Mouse (Mus musculus): ENCODE data around the gene Plcb1. TPM values are rescaled to one million over a fixed set of nuclear protein-coding genes. Genes with fewer than 3 reads are reported as not detected.
A peak's percentile ranks its signal among the peaks of the same experiment; 100 is the strongest.

The Plcb1 gene
- polyA plus RNA-seq, 1 experiment from 2014 or later: 7.7 TPM

GRCm38 (mm10) chr2:135018275-135018674 lies 232.4 kb downstream of the Plcb1 start:
- Histone ChIP-seq H3K4me1 (replicated peaks; ENCODE audit: control insufficient read depth, insufficient read depth, low read length) (no peaks in the 10 kb centered on the region), H3K27me3 (replicated peaks; ENCODE audit: control insufficient read depth, insufficient read depth, low read length) (no peaks in the 10 kb centered on the region), H3K9ac (ENCODE audit: low read depth, low read length) (no peak overlapping the region), H3K4me2 (replicated peaks; ENCODE audit: low read depth) (no peak overlapping the region), H3K4me3 (ENCODE audit: low read depth, low read length) (no peak overlapping the region), H3K36me3 (ENCODE audit: control insufficient read depth, insufficient read depth) (no peaks in the 10 kb centered on the region), H3K9me3 (ENCODE audit: control insufficient read depth) (no peaks in the 10 kb centered on the region), H3K27ac (ENCODE audit: low read depth, low read length) (no peak overlapping the region)
- ATAC-seq: no peak
- TF ChIP-seq CTCF (IDR thresholded peaks at IDR 0.05; ENCODE audit: low read depth): no peak
- 74% methylated on average over 1 of the region's 1 CpGs for WGBS

GRCm38 (mm10) chr2:135018708-135019107 lies 232.8 kb downstream of the Plcb1 start:
- Histone ChIP-seq H3K27ac (ENCODE audit: low read depth, low read length) (no peak overlapping the region), H3K4me1 (replicated peaks; ENCODE audit: control insufficient read depth, insufficient read depth, low read length) (no peaks in the 10 kb centered on the region), H3K36me3 (ENCODE audit: control insufficient read depth, insufficient read depth) (no peaks in the 10 kb centered on the region), H3K27me3 (replicated peaks; ENCODE audit: control insufficient read depth, insufficient read depth, low read length) (no peaks in the 10 kb centered on the region), H3K9me3 (ENCODE audit: control insufficient read depth) (no peaks in the 10 kb centered on the region), H3K4me3 (ENCODE audit: low read depth, low read length) (no peak overlapping the region), H3K9ac (ENCODE audit: low read depth, low read length) (no peak overlapping the region), H3K4me2 (replicated peaks; ENCODE audit: low read depth) (no peak overlapping the region)
- no peak for ATAC-seq
- 85% methylated on average over 2 of the region's 2 CpGs for WGBS
- no peak for TF ChIP-seq CTCF (IDR thresholded peaks at IDR 0.05; ENCODE audit: low read depth)

GRCm38 (mm10) chr2:135019588-135019987 lies 233.7 kb downstream of the Plcb1 start:
- H3K27me3 ChIP-seq (replicated peaks; ENCODE audit: control insufficient read depth, insufficient read depth, low read length): no peaks in the 10 kb centered on the region
- H3K36me3 ChIP-seq (ENCODE audit: control insufficient read depth, insufficient read depth): no peaks in the 10 kb centered on the region
- H3K9ac ChIP-seq (ENCODE audit: low read depth, low read length): no peak overlapping the region
- no peak for TF ChIP-seq CTCF (IDR thresholded peaks at IDR 0.05; ENCODE audit: low read depth)
- WGBS: 77% methylated on average over 1 of the region's 1 CpGs
- no peaks in the 10 kb centered on the region for H3K4me1 ChIP-seq (replicated peaks; ENCODE audit: control insufficient read depth, insufficient read depth, low read length)
- H3K27ac ChIP-seq (ENCODE audit: low read depth, low read length): no peak overlapping the region
- H3K4me2 ChIP-seq (replicated peaks; ENCODE audit: low read depth): no peak overlapping the region
- no peaks in the 10 kb centered on the region for H3K9me3 ChIP-seq (ENCODE audit: control insufficient read depth)
- H3K4me3 ChIP-seq (ENCODE audit: low read depth, low read length): no peak overlapping the region
- no peak for ATAC-seq

- whole genome bisulfite sequencing: 31% methylated on average over 5 of the region's 5 CpGs
- H3K4me2 ChIP-seq (replicated peaks; ENCODE audit: low read depth): no peak overlapping the region
These were observed 243.4 kb downstream of the Plcb1 start for GRCm38 (mm10) chr2:135029288-135029687.

DNA sequence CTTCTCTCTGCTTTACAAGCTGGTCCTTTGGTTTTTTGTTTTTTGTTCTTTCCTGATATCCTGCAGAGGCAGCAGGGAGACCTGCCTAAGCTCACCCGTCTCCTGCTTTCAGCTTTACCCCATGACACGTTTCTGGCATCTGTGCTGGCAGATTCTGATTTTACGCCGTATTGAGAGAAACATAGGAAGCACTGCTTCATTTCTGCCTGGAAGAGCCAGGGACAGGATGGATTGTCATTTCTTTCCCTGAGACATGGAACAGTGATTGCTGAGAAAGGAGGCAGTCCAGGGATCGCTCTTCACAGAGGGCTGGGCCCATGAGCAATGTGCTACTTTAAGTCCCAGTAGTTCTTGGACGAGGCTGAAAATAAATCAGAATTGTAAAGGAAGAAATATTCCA lies 243.8 kb downstream of the Plcb1 start:
- no peak for ATAC-seq
- H3K27ac ChIP-seq (ENCODE audit: low read depth, low read length): no peak overlapping the region
- WGBS: 37% methylated on average over 6 of the region's 6 CpGs

More at GRCm38 (mm10) chr2:135029288-135029687, 243.4 kb downstream of the Plcb1 start:
- Histone ChIP-seq H3K9ac (ENCODE audit: low read depth, low read length) (no peak overlapping the region), H3K4me1 (replicated peaks; ENCODE audit: control insufficient read depth, insufficient read depth, low read length) (no peaks in the 10 kb centered on the region), H3K36me3 (ENCODE audit: control insufficient read depth, insufficient read depth) (no peaks in the 10 kb centered on the region), H3K9me3 (ENCODE audit: control insufficient read depth) (no peaks in the 10 kb centered on the region), H3K4me3 (ENCODE audit: low read depth, low read length) (no peak overlapping the region), H3K27ac (ENCODE audit: low read depth, low read length) (no peak overlapping the region), H3K27me3 (replicated peaks; ENCODE audit: control insufficient read depth, insufficient read depth, low read length) (no peaks in the 10 kb centered on the region)
- no peak for TF ChIP-seq CTCF (IDR thresholded peaks at IDR 0.05; ENCODE audit: low read depth)
- ATAC-seq: peak; percentile 59; the same call in 1 of the 2 replicates

DNA sequence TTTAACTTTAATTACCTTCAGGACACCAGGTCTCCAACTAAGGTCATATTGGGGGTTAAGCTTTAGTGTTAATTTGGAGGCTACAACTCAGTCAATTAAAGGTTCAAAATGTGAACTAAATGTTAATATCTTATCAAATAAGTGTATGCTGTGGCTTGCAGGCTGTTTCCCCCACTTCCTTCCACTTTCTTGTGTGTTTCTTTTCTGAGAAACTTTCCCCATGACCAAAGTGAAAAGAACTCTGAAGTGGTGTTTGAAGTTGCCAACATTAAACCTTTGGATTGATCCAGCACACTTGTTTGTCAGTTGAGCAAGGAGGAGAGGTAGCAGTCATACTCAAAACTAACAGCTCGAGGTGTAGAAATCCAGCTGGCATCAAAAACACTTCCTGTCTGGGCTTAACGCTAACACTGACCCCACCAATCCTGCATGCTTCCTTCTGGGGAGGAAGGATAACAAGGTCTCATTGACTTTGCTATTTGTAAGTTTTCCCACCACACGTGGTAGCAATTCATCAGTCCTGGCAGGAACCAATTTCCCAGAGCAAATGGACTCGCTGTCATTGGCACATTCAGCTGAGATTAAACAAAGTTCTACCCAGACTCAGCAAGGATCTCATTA lies 249.9 kb downstream of the Plcb1 start:
- Histone ChIP-seq H3K4me1 (replicated peaks; ENCODE audit: control insufficient read depth, insufficient read depth, low read length) (no peaks in the 10 kb centered on the region), H3K36me3 (ENCODE audit: control insufficient read depth, insufficient read depth) (no peaks in the 10 kb centered on the region), H3K27me3 (replicated peaks; ENCODE audit: control insufficient read depth, insufficient read depth, low read length) (no peaks in the 10 kb centered on the region), H3K27ac (ENCODE audit: low read depth, low read length) (no peak overlapping the region), H3K9ac (ENCODE audit: low read depth, low read length) (no peak overlapping the region), H3K4me3 (ENCODE audit: low read depth, low read length) (no peak overlapping the region), H3K4me2 (replicated peaks; ENCODE audit: low read depth) (no peak overlapping the region), H3K9me3 (ENCODE audit: control insufficient read depth) (no peaks in the 10 kb centered on the region)
- WGBS: 35% methylated on average over 4 of the region's 4 CpGs
- no peak for TF ChIP-seq CTCF (IDR thresholded peaks at IDR 0.05; ENCODE audit: low read depth)
- ATAC-seq: no peak

More for the DNA sequence above, 243.8 kb downstream of the Plcb1 start:
- no peak for TF ChIP-seq CTCF (IDR thresholded peaks at IDR 0.05; ENCODE audit: low read depth)
- Histone ChIP-seq H3K36me3 (ENCODE audit: control insufficient read depth, insufficient read depth) (no peaks in the 10 kb centered on the region), H3K4me2 (replicated peaks; ENCODE audit: low read depth) (no peak overlapping the region), H3K4me1 (replicated peaks; ENCODE audit: control insufficient read depth, insufficient read depth, low read length) (no peaks in the 10 kb centered on the region), H3K4me3 (ENCODE audit: low read depth, low read length) (no peak overlapping the region), H3K9ac (ENCODE audit: low read depth, low read length) (no peak overlapping the region), H3K27me3 (replicated peaks; ENCODE audit: control insufficient read depth, insufficient read depth, low read length) (no peaks in the 10 kb centered on the region), H3K9me3 (ENCODE audit: control insufficient read depth) (no peaks in the 10 kb centered on the region)
